Mouse (Mus musculus): ENCODE measurements around the gene Elane.
A peak's percentile ranks its signal among the peaks of the same experiment; 100 is the strongest.

Elane gene

GRCm38 (mm10) chr10:79929967-79930825 lies 44.1 kb downstream of the Elane start:
- no peak for DNase-seq (ENCODE audit: low read depth, low spot score)

DNA sequence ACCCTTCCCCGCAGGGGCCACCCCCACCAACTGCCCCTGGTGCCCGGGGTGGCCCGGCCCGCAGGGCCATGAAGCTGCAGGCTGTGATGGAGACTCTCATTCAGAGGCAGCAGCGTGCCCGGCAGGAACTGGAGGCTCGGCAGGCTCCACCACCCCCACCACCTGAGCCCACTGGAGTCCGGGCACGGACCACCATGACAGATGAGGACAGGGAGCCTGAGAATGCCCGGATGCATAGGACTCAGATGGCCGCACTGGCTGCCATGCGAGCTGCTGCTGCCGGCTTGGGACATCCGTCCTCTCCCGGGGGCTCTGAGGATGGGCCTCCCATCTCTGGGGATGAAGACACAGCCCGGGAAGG lies 44.8 kb downstream of the Elane start:
- DNase-seq (ENCODE audit: low read depth, low spot score): no peak

- DNase-seq (ENCODE audit: low read depth, low spot score): no peak
Measured at GRCm38 (mm10) chr10:79931797-79932196, 45.8 kb downstream of the Elane start.

DNA sequence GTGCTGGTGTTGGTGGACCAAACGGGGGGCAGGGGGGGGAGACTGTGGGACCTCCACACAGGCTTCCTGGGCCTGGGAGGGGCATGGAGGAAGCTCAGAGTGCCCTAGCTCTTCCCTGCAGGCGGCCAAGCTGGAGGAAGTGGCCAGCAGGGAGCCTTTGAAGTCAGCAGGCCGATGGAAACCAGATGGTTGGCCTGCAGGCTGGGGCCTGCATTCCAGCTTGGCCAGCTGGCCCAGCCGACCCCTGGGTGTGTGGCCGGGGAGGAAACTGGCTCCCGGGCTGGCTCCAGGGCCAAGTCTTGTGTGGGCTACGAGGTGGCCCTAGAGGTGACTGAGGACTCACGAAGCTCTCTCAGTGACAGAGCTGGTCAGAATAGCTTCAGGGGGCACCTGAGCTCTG lies 46.7 kb downstream of the Elane start:
- DNase-seq (ENCODE audit: low read depth, low spot score): no peak

- no peak for DNase-seq (ENCODE audit: low read depth, low spot score)
Measured at GRCm38 (mm10) chr10:79933145-79933679, 47.2 kb downstream of the Elane start.

DNA sequence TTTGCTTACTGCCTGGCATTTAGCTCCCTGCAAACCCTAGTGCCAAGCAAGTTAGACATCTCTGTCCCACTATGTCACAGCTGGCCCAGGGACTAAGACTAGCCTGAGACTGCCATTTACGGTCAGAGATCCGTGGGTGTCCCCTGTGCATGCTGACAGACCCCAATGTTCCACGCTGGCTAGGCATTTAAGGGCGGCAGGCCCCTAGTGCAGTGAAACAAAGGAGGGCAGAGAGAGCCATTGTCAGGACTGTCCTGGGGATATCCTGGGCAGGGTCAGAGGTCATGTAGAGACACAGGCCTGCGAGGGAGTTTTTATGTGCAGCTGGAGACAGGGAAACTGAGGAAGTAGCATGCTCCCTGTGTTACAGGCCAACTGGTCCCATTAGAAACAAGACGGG lies 47.8 kb downstream of the Elane start:
- DNase-seq (ENCODE audit: low read depth, low spot score): no peak

GRCm38 (mm10) chr10:79934272-79934721 lies 48.2 kb downstream of the Elane start:
- DNase-seq (ENCODE audit: low read depth, low spot score): no peak

DNA sequence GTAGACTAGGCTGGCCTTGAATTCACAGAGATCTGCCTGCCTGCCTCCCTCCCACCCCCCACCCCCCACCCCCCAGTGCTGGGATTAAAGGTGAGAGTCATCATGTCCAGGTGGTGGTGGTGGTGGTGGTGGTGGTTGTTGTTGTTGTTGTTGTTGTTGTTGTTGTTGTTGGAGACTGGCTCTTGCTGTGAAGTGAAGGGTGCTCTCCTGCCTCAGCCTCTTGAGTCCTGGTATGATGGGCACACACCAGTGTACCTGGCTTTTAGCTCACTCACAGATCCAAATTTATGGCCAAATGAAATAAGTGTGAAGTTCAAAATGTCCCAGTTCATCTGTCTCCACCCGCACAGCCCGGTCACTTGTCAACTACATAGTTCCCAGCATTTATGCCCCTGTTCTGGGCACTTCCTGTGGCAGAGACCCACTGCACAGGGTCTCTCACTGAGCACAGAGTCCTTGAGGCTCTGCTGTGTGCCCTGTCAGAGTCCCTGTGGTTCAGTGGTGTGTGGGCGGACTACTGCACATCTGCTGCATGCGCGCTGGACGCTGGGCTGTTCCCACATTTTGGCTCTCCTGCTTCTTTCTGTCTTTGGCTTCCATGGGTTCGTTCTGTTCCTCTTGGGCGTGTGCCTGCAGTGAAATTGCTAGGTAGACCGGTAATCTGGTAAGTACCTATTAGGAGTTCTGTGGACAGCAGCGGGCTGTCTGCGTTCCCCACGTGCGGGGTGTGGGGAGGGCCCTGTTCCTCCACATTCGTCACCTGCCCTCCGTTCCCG lies 48.9 kb downstream of the Elane start:
- no peak for DNase-seq (ENCODE audit: low read depth, low spot score)

GRCm38 (mm10) chr10:79936284-79936910 lies 50.4 kb downstream of the Elane start:
- DNase-seq (ENCODE audit: low read depth, low spot score): no peak

DNA sequence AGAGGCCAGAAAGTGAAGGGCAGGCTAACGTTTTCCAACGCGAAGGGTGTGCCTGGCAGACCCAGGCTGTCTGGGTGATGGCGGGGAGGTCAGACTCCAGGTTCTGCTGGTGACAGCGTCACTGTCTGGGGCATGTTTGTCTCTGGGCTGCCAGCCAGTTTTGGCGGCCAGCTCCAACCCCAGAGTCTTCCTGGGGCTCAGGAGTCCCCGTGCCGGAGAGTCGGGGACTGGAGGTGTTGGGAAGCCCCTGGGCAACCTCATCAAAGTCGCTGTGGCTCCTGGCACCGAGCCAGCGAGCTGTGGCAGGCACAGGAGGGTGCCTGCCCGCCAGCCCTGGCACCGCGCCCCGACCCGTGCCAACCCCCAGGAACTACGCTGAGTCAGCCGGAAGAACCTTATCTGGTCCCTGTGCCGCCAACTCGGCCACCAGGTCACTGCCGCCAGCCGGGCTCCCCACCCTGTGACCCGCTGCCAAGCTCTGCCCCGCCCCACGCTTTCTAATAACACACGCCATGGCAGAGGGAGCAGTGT lies 50.9 kb downstream of the Elane start:
- DNase-seq (ENCODE audit: low read depth, low spot score): peak; percentile 92
